Mouse (Mus musculus) layer of hippocampus, adult 9-10 months (tissue): ENCODE measurements around the gene Stard13.

Source experiments
- DNase-seq: peaks from one replicate; pipeline ENCODE4 v3.0.0; 2022; ENCODE audit warnings: low spot score

Stard13 gene

DNA sequence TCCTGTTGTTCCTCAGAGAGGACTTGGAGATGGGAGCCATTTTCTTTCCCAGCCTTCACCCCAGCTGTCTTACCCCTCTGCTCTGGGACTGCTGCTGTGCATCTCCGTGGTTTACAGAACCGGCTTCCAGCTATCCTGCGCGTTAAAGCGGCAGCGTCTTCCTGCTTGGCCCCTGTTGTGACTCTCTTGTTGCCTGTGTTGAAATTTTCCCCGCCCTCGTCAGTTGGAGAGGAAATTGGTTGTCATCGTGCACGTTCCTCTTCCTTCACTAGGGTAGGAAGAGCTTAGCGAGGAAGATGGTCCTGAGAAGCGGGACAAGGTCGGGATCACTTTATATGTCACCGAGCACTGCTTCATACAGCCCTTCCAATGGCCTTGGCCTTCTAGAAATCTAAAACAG lies 212.8 kb downstream of the Stard13 start:
- DNase-seq = no peak

DNA sequence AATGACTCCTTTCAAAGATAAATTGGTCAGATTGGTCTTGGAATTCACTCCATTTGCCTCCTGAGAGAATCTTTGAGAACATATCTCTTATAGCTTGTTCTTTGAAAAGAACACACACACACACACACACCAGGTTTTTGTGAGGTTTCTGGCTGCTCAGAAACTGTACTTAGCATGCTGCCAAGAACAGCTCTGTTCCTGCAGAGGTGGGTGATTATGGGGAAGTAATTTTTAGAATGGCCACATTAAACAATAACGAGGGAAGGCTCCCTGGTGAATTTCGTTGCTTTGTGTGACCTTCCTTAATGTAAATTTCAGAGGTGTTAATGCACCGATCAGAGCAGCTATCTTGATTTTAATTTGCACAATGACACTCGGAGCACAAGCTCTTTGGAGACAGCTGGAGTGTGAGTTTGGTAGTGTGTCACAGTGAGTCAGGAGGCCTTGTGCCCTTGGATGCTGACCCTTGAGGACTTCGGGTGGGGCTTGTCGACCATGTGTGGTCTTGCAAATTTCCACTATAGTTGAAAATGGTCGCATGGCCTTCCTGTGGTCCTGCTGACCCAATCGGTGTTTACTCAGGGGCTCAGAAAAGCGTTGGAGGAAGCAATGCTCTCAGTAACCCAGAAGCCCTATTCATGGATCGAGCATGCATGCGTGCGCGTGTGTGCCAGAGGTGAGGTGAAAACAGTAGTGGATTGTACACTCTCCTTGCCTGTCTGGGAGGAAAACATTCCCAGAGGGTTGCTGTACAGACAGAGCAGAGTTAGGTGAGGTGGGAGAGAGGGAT lies 213.4 kb downstream of the Stard13 start:
- DNase-seq = no peak

DNA sequence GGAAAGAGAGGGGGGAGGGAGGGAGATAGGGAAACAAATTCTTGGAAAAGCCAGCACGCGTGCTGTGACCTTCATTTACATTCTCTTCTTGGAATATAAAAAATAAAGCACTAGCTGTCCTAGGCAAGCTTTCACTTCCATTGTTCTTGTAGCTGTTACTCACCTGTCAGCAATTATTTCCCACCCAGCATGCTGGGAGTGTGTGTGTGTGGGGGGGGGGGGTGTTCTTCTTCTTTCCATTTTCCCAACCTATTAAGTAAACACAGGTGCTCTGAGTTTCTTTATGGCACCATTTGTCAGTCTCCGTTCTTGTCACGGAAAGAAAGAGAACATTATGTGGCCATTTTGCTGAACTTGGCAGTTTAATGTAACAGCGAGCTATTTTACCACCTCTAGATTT lies 214.7 kb downstream of the Stard13 start:
- DNase-seq = no peak

DNA sequence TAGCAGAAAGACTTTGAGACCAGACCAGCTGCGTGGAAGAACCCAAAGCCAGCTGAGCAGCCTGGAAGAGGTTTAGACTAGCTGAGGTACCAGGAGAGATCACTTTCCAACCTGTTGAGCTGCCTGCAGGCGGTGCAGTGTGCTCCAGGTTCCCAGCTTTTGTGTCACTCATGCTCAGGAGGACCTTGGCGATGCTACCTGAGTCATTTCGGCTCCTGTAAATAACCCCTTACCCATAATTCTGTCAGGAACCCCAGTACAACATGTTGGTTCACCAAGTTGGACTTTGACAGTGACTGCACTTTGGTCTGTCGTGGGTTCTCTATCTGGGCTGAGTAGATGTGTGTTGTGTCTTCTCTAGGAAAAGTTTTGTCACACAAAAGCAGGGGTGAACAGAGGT lies 215.2 kb downstream of the Stard13 start:
- DNase-seq = no peak

DNA sequence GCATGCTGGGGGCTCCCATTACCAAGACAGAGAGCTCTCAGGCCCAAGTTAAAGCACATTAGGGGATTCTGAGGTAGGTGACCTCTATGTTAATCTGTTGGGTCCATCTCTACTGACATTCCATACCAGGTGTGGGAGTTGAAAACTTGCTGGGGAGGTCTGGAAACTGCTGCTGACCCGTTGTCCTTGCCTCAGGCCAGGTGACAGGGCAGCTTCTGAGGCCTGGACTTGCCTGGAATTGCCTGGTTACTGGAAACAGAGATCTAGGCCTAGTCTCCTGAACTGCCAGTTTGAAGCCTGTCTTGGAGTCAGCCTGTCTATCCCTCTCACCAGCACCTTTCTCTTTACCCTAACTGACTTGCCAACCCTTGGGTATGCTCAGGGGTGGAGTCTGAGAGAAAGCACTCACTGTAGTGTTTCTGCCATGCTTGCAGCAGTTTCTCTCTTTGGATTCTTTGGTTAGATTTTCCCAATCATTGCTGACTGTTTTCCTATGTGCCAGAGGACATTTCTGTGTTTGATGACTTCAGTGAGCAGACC lies 229.3 kb downstream of the Stard13 start:
- no peak for DNase-seq

DNA sequence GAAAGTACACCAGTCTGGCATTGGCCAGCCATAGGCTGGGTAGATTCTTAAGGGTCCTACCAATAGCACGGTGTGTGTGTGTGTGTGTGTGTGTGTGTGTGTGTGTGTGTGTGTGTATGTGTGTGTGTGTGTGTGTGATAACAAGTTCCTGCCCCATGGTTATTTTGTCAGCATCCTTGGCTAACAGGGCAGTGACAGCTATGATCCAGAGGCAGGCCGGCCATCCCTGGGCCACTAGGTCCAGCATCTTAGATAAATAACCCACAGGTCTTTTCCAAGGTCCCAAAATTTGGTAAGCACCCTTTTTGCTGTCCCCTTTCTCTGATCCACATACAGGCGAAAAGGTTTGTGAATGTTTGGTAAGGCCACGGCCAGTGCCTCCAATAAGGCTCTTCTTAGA lies 231.6 kb downstream of the Stard13 start:
- no peak for DNase-seq

DNA sequence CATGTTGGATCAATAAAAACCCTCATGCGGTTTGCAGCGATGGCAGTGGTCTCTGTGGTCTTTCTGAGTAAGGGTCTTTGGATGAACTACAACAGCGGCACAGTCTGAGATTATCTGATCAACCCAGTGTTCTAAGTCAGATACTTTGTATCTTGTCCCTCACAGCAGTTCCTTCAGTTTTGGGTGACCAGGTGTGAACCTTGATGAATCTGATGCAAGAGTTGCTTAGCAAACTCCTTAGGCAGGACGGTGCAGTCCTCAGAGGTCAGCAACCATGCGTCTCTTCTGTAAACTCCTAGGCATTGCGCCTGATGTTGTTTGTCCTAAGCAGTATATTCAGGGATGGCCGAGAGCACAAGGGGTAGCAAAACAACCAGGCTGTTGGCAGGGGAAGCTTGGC lies 232.5 kb downstream of the Stard13 start:
- no peak for DNase-seq

DNA sequence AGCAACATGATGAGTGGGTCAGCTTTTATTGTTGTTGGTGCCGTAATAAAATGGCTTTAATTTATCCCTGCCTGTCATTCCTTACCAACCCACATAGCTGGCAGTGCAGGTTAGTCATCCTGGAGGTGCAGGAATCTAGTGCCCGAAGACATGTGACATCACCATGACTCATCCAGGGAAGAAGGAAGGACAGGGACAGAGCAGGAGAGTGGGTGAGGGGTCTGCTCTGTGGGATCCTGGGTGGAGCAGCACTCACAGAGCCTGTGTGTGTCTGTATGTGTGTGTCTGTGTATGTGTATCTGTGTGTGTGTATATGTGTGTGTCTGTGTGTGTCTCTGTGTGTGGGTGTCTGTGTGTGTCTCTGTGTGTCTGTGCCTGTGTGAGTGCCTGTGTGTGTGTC lies 237.1 kb downstream of the Stard13 start:
- no peak for DNase-seq

DNA sequence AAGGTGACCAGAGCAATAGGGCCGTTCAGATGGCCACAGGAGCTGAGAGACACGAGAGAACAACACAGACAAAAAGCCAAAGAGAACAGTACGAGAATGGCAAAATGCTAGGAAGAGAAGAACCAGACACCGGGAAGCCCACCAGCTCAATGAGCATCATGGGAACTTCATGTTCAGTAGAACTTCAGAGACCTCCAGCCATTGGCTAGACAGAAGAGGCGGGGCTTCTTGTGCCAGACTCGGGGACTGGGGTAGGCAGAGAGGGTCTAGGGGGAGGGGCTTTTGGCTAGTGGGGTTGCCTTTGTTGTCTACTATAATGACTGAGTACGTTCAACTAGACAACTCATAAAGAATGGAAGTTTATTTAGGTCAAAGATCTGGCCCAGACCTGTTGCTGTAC lies 239.5 kb downstream of the Stard13 start:
- no peak for DNase-seq
